Comparison of ENCODE assay signal across 12 mouse cellular contexts in the genomic region with DNA sequence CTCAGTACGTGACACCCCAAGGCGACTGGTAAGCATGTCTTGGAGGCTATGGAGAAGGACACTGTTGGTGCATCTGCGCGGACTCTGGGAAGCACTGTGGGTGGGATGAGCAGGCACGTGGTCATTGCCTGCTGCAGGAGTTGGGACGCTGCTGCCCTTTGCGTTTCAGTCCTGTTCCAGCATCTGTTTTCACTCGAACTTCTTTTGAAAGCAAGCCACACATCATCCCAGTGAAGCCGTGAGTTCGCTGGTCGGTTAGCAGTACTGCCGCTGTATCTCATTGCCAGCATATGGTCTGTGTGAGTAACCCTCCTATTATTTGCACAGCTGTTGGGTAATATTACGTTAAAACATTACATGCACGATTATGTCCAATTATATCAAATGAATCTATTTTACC.
DNase-seq lines count a peak whose midpoint lies in the region; ATAC-seq and TF ChIP-seq lines count a peak whose summit lies in the region.
"Had no signal": no experiment of that assay in that cellular context is flagged by ENCODE, and none has a peak within 500 bp of the region (broad histone marks: within the 10 kb centered on the region; RNA-seq: fewer than 3 reads in every experiment).

No protein-coding gene starts in this region.

- H3K4me2 ChIP-seq in intestine, embryonic 14.5 days (ENCODE audit: low read length): 0 out of 2 replicates have a peak overlapping the region, but pooled peaks have one; percentile 4
- H3K4me2 ChIP-seq in intestine, postnatal 0 days (replicated peaks; ENCODE audit: low read depth): no peak overlapping the region
- no peak overlapping the region for H3K4me2 ChIP-seq in embryonic facial prominence, embryonic 11.5 days (ENCODE audit: low read depth, low read length)
- no peak overlapping the region for H3K4me2 ChIP-seq in limb, embryonic 11.5 days (ENCODE audit: low read depth, severe bottlenecking)

- peak; percentile 58 for DNase-seq in intestine, embryonic 14.5 days (ENCODE audit: low spot score)
- DNase-seq in 3134 (ENCODE audit: extremely low read depth, insufficient read length, low spot score) (peak; percentile 2), MN1 (ENCODE audit: low spot score) (no peak)
- DNase-seq in embryonic facial prominence, embryonic 11.5 days (ENCODE audit: low spot score): peak; percentile 86
- peak; percentile 63 for DNase-seq in limb, embryonic 11.5 days (ENCODE audit: low spot score)
- DNase-seq in cerebellum, adult 18-20 months: no peak
- DNase-seq in cerebellum, postnatal 36 days: no peak
- DNase-seq: cerebellum, adult 11-12 months; gastrocnemius, postnatal 10 days; lung, postnatal 10 days; thymus, adult 18-20 months had no signal

- H3K4me1 ChIP-seq in intestine, embryonic 14.5 days (replicated peaks; ENCODE audit: control insufficient read depth, insufficient read depth, low read length): peaks cover 4% of the 10 kb centered on the region; the same call in 1 of the 2 replicates
- H3K4me1 ChIP-seq in intestine, postnatal 0 days (replicated peaks; ENCODE audit: control insufficient read depth, insufficient read depth, low read length): no peaks in the 10 kb centered on the region
- no peaks in the 10 kb centered on the region; the same call in 1 of the 2 replicates for H3K4me1 ChIP-seq in embryonic facial prominence, embryonic 11.5 days (ENCODE audit: control insufficient read depth, insufficient read depth, low read length)
- no peaks in the 10 kb centered on the region for H3K4me1 ChIP-seq in limb, embryonic 11.5 days (ENCODE audit: control insufficient read depth, insufficient read depth, low read length)

- no peak overlapping the region for H3K27ac ChIP-seq in intestine, embryonic 14.5 days (ENCODE audit: low read depth)
- H3K27ac ChIP-seq in intestine, postnatal 0 days (ENCODE audit: low read depth, low read length): no peak overlapping the region
- no peak overlapping the region for H3K27ac ChIP-seq in embryonic facial prominence, embryonic 11.5 days (replicated peaks; ENCODE audit: low read depth, low read length)
- H3K27ac ChIP-seq in limb, embryonic 11.5 days (replicated peaks; ENCODE audit: low read depth, low read length): no peak overlapping the region

- 33% methylated on average over 14 of the region's 14 CpGs for WGBS in intestine, embryonic 14.5 days
- WGBS in intestine, postnatal 0 days: 56% methylated on average over 14 of the region's 14 CpGs
- WGBS in embryonic facial prominence, embryonic 11.5 days: 36% methylated on average over 14 of the region's 14 CpGs
- 29% methylated on average over 14 of the region's 14 CpGs for WGBS in limb, embryonic 11.5 days

- no peak for TF ChIP-seq CTCF in intestine, postnatal 0 days (IDR thresholded peaks at IDR 0.05; ENCODE audit: low read depth)

- H3K36me3 ChIP-seq in intestine, embryonic 14.5 days (ENCODE audit: control insufficient read depth, insufficient read depth, low read length): no peaks in the 10 kb centered on the region
- no peaks in the 10 kb centered on the region for H3K36me3 ChIP-seq in intestine, postnatal 0 days (ENCODE audit: control insufficient read depth, insufficient read depth)
- no peaks in the 10 kb centered on the region for H3K36me3 ChIP-seq in embryonic facial prominence, embryonic 11.5 days (replicated peaks; ENCODE audit: control insufficient read depth, insufficient read depth, low read depth, low read length)
- no peaks in the 10 kb centered on the region for H3K36me3 ChIP-seq in limb, embryonic 11.5 days (ENCODE audit: control insufficient read depth, insufficient read depth, low read length)

- H3K4me3 ChIP-seq in intestine, embryonic 14.5 days (ENCODE audit: low read depth, low read length): no peak overlapping the region
- H3K4me3 ChIP-seq in intestine, postnatal 0 days (ENCODE audit: low read depth, low read length): no peak overlapping the region
- no peak overlapping the region for H3K4me3 ChIP-seq in embryonic facial prominence, embryonic 11.5 days (ENCODE audit: low read depth, low read length)
- H3K4me3 ChIP-seq in limb, embryonic 11.5 days (ENCODE audit: low read depth, low read length): no peak overlapping the region

- ATAC-seq in intestine, embryonic 14.5 days (replicated peaks; ENCODE audit: low FRiP score, low TSS enrichment, low read depth): peak; percentile 81; the same call in 1 of the 2 replicates
- no peak for ATAC-seq in intestine, postnatal 0 days
- ATAC-seq in embryonic facial prominence, embryonic 11.5 days (replicated peaks; ENCODE audit: insufficient number of reproducible peaks, low FRiP score, low TSS enrichment, low read depth): peak; percentile 87
- ATAC-seq in limb, embryonic 11.5 days (ENCODE audit: insufficient number of reproducible peaks, low FRiP score, low TSS enrichment, low read depth): peak; percentile 84

- H3K27me3 ChIP-seq in intestine, embryonic 14.5 days (replicated peaks; ENCODE audit: control insufficient read depth, insufficient read depth, low read length): no peaks in the 10 kb centered on the region
- H3K27me3 ChIP-seq in intestine, postnatal 0 days (replicated peaks; ENCODE audit: control insufficient read depth, insufficient read depth, low read length): no peaks in the 10 kb centered on the region
- H3K27me3 ChIP-seq in embryonic facial prominence, embryonic 11.5 days (ENCODE audit: control insufficient read depth, insufficient read depth, low read length): no peaks in the 10 kb centered on the region
- no peaks in the 10 kb centered on the region for H3K27me3 ChIP-seq in limb, embryonic 11.5 days (ENCODE audit: control insufficient read depth, insufficient read depth, low read length)

- H3K9ac ChIP-seq in intestine, embryonic 14.5 days (ENCODE audit: low read length): no peak overlapping the region
- no peak overlapping the region for H3K9ac ChIP-seq in intestine, postnatal 0 days (ENCODE audit: low read depth, low read length)
- no peak overlapping the region for H3K9ac ChIP-seq in embryonic facial prominence, embryonic 11.5 days (replicated peaks; ENCODE audit: low read length)
- no peak overlapping the region for H3K9ac ChIP-seq in limb, embryonic 11.5 days (ENCODE audit: low read length)

- no peaks in the 10 kb centered on the region for H3K9me3 ChIP-seq in intestine, embryonic 14.5 days (ENCODE audit: control insufficient read depth, low read length)
- H3K9me3 ChIP-seq in intestine, postnatal 0 days (ENCODE audit: control insufficient read depth): no peaks in the 10 kb centered on the region
- H3K9me3 ChIP-seq in embryonic facial prominence, embryonic 11.5 days (replicated peaks; ENCODE audit: control insufficient read depth, low read length): no peaks in the 10 kb centered on the region
- H3K9me3 ChIP-seq in limb, embryonic 11.5 days (ENCODE audit: control insufficient read depth, low read length): no peaks in the 10 kb centered on the region

Comparison
In these comparisons a context has a peak if more than half of its experiments do, and no peak if none do; other contexts are left out.
1. DNase-seq: peak in intestine, embryonic 14.5 days (single experiment), 3134 (single experiment), embryonic facial prominence, embryonic 11.5 days (single experiment) and limb, embryonic 11.5 days (single experiment); none in MN1 (single experiment), cerebellum, adult 18-20 months (0 of 2) and cerebellum, postnatal 36 days (0 of 2).